ENCODE assay signal across 18 mouse cellular contexts in the genomic region with DNA sequence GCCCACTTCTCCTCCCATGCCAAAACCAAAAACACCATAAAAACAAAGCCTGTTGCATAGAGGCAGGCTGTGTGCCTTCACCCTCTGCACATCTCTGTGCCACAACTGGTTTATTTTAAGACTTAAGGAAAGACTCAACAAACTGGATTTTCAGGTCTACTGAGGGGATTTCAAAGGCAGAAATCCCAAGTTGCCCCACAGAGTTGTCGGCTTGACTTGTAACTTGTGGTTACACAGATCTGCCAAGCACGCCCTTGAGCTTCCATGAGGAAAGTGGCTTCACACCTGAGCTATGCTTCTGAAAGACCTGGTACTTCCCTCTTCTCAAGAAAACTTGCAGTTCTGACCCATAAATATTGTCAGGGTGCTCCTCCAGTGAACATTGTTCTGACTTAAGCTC.
"Had no signal": no experiment of that assay in that cellular context is flagged by ENCODE, and none has a peak within 500 bp of the region (broad histone marks: within the 10 kb centered on the region; RNA-seq: fewer than 3 reads in every experiment).

No protein-coding gene starts in this region.

- H3K27me3 ChIP-seq: limb, embryonic 13.5 days; liver, embryonic 15.5 days; megakaryocyte, embryonic 14.5 days; midbrain, embryonic 15.5 days; neural tube, embryonic 12.5 days had no signal

- H3K4me1 ChIP-seq: liver, embryonic 15.5 days; megakaryocyte, embryonic 14.5 days; midbrain, embryonic 15.5 days; neural tube, embryonic 12.5 days had no signal

- DNase-seq: kidney, adult 9 months; kidney, postnatal 36 days; layer of hippocampus, adult 9-11 months; right cerebral cortex, adult 18-20 months; right cerebral cortex, postnatal 25 days; thymus, adult 18-20 months; thymus, postnatal 25 days had no signal

- H3K4me2 ChIP-seq: limb, embryonic 13.5 days; liver, embryonic 11.5 days; liver, embryonic 15.5 days; midbrain, embryonic 11.5 days; midbrain, embryonic 15.5 days; neural tube, embryonic 12.5 days had no signal

- H3K4me3 ChIP-seq: limb, embryonic 13.5 days; liver, embryonic 15.5 days; megakaryocyte, embryonic 14.5 days; midbrain, embryonic 15.5 days; neural tube, embryonic 12.5 days had no signal

- H3K27ac ChIP-seq: kidney, postnatal 0 days; limb, embryonic 13.5 days; liver, embryonic 15.5 days; macrophage; midbrain, embryonic 15.5 days; neural tube, embryonic 12.5 days had no signal

- H3K36me3 ChIP-seq: limb, embryonic 13.5 days; liver, embryonic 15.5 days; midbrain, embryonic 15.5 days; neural tube, embryonic 12.5 days had no signal

- H3K9me3 ChIP-seq: limb, embryonic 13.5 days; liver, embryonic 15.5 days; megakaryocyte, embryonic 14.5 days; midbrain, embryonic 15.5 days; neural tube, embryonic 12.5 days had no signal

- H3K9ac ChIP-seq: limb, embryonic 13.5 days; liver, embryonic 15.5 days; midbrain, embryonic 15.5 days; neural tube, embryonic 12.5 days had no signal

- ATAC-seq: inflammation-experienced regulatory T-cells, adult 6 months; intestine, postnatal 0 days; midbrain, embryonic 15.5 days had no signal
